Mouse (Mus musculus): ENCODE results near the gene Zfp967.
"Not testable (repeated sequence)": the region's sequence is repeated elsewhere in the genome, so short reads cannot be mapped to it uniquely, and the experiment has no call there.

The Zfp967 gene

GRCm38 (mm10) chr2:176520756-176521155 is at the start of gene Zfp967:
Zfp967 (plus strand) TSS chr2:176521056.
- DNase-seq (ENCODE audit: low spot score in 2 of 2): not testable (repeated sequence)

GRCm38 (mm10) chr2:176486683-176487082 is 34.2 kb upstream of the Zfp967 start, which contains the start of gene Gm14434:
Gm14434 (minus strand) TSS chr2:176486783.
- not testable (repeated sequence) for DNase-seq (ENCODE audit: low spot score in 2 of 2)

Data from cerebellum, postnatal 4 days (tissue).